13 mouse cellular contexts compared by ENCODE assay signal in genomic region chr4:86189853-86190252, GRCm38 (mm10).
DNase-seq lines count a peak whose midpoint lies in the region; ATAC-seq and TF ChIP-seq lines count a peak whose summit lies in the region.
"Had no signal": no experiment of that assay in that cellular context is flagged by ENCODE, and none has a peak within 500 bp of the region (broad histone marks: within the 10 kb centered on the region; RNA-seq: fewer than 3 reads in every experiment).

No protein-coding gene starts in this region.

- 0 out of 2 replicates have a peak overlapping the region, but pooled peaks have one; percentile 3 for H3K27ac ChIP-seq in heart, embryonic 15.5 days
- H3K27ac ChIP-seq in midbrain, embryonic 13.5 days = no peak overlapping the region
- no peak overlapping the region for H3K27ac ChIP-seq in midbrain, embryonic 10.5 days (replicated peaks)
- no peak overlapping the region for H3K27ac ChIP-seq in forebrain, embryonic 16.5 days (ENCODE audit: low read length)
- H3K27ac ChIP-seq in stomach, postnatal 0 days (replicated peaks) = no peak overlapping the region
- H3K27ac ChIP-seq: liver, embryonic 13.5 days had no signal

- H3K9me3 ChIP-seq in heart, embryonic 15.5 days (replicated peaks) = no peaks in the 10 kb centered on the region
- H3K9me3 ChIP-seq in midbrain, embryonic 13.5 days = no peaks in the 10 kb centered on the region
- no peaks in the 10 kb centered on the region for H3K9me3 ChIP-seq in midbrain, embryonic 10.5 days (replicated peaks)
- H3K9me3 ChIP-seq in forebrain, embryonic 16.5 days (ENCODE audit: control insufficient read depth, low read length) = no peaks in the 10 kb centered on the region
- H3K9me3 ChIP-seq in stomach, postnatal 0 days (ENCODE audit: control insufficient read depth, low read length) = no peaks in the 10 kb centered on the region
- H3K9me3 ChIP-seq: liver, embryonic 13.5 days; megakaryocyte, embryonic 14.5 days had no signal

- no peak for TF ChIP-seq CTCF in stomach, postnatal 0 days (IDR thresholded peaks at IDR 0.05; ENCODE audit: low read depth)

- DNase-seq in heart, adult 9 months (ENCODE audit: low spot score in 2 of 2) = no peak
- DNase-seq in midbrain, embryonic 10.5 days (ENCODE audit: low spot score) = no peak
- DNase-seq in stomach, postnatal 0 days (ENCODE audit: low spot score) = no peak
- DNase-seq in kidney, postnatal 14 days = no peak
- no peak for DNase-seq in lung, postnatal 25 days (ENCODE audit: low spot score)
- DNase-seq: gastrocnemius, postnatal 10 days; liver, embryonic 13.5 days had no signal

- TF ChIP-seq EP300 in stomach, postnatal 0 days (optimal IDR thresholded peaks at IDR 0.05) = no peak

- H3K4me1 ChIP-seq in heart, embryonic 15.5 days (replicated peaks) = 0 out of 2 replicates have a peak, but pooled peaks cover 3% of the 10 kb centered on the region
- H3K4me1 ChIP-seq in midbrain, embryonic 13.5 days (replicated peaks) = peaks cover 3% of the 10 kb centered on the region
- peaks cover 13% of the 10 kb centered on the region for H3K4me1 ChIP-seq in midbrain, embryonic 10.5 days
- H3K4me1 ChIP-seq in forebrain, embryonic 16.5 days (replicated peaks; ENCODE audit: control insufficient read depth, insufficient read depth, low read length) = no peaks in the 10 kb centered on the region
- H3K4me1 ChIP-seq in stomach, postnatal 0 days (replicated peaks; ENCODE audit: control insufficient read depth, insufficient read depth) = no peaks in the 10 kb centered on the region
- H3K4me1 ChIP-seq: liver, embryonic 13.5 days; megakaryocyte, embryonic 14.5 days had no signal

- no peak overlapping the region for H3K9ac ChIP-seq in heart, embryonic 15.5 days
- H3K9ac ChIP-seq in midbrain, embryonic 13.5 days (replicated peaks) = no peak overlapping the region
- no peak overlapping the region for H3K9ac ChIP-seq in forebrain, embryonic 16.5 days (replicated peaks; ENCODE audit: low read depth, low read length)
- H3K9ac ChIP-seq in stomach, postnatal 0 days (ENCODE audit: low read length) = no peak overlapping the region
- H3K9ac ChIP-seq: liver, embryonic 13.5 days had no signal

- ATAC-seq in heart, embryonic 15.5 days (replicated peaks; ENCODE audit: insufficient number of reproducible peaks, insufficient read depth, low FRiP score, low read depth) = no peak
- ATAC-seq in midbrain, embryonic 13.5 days = peak; percentile 72
- ATAC-seq in forebrain, embryonic 16.5 days = peak; percentile 92
- peak; percentile 32; the same call in 1 of the 2 replicates for ATAC-seq in stomach, postnatal 0 days (ENCODE audit: low FRiP score, low TSS enrichment)

- no peak overlapping the region for H3K4me3 ChIP-seq in heart, embryonic 15.5 days
- no peak overlapping the region for H3K4me3 ChIP-seq in midbrain, embryonic 13.5 days (replicated peaks)
- no peak overlapping the region for H3K4me3 ChIP-seq in midbrain, embryonic 10.5 days
- H3K4me3 ChIP-seq in forebrain, embryonic 16.5 days (replicated peaks; ENCODE audit: low read length) = no peak overlapping the region
- no peak overlapping the region for H3K4me3 ChIP-seq in stomach, postnatal 0 days (ENCODE audit: low read depth, low read length)
- H3K4me3 ChIP-seq: layer of hippocampus, adult 2 months; liver, embryonic 13.5 days; megakaryocyte, embryonic 14.5 days had no signal

- WGBS in heart, embryonic 15.5 days = 61% methylated on average over 2 of the region's 2 CpGs
- WGBS in midbrain, embryonic 13.5 days = 44% methylated on average over 2 of the region's 2 CpGs
- WGBS in midbrain, embryonic 10.5 days = 73% methylated on average over 2 of the region's 2 CpGs
- WGBS in forebrain, embryonic 16.5 days = 32% methylated on average over 2 of the region's 2 CpGs
- 20% methylated on average over 2 of the region's 2 CpGs for WGBS in stomach, postnatal 0 days

- no peaks in the 10 kb centered on the region for H3K27me3 ChIP-seq in heart, embryonic 15.5 days
- no peaks in the 10 kb centered on the region for H3K27me3 ChIP-seq in midbrain, embryonic 13.5 days
- H3K27me3 ChIP-seq in midbrain, embryonic 10.5 days (ENCODE audit: low read depth, poor library complexity, severe bottlenecking) = no peaks in the 10 kb centered on the region
- H3K27me3 ChIP-seq in forebrain, embryonic 16.5 days (replicated peaks; ENCODE audit: control insufficient read depth, insufficient read depth, low read length) = no peaks in the 10 kb centered on the region
- H3K27me3 ChIP-seq in stomach, postnatal 0 days (ENCODE audit: control insufficient read depth, insufficient read depth, low read length) = no peaks in the 10 kb centered on the region
- H3K27me3 ChIP-seq: CH12.LX; liver, embryonic 13.5 days; megakaryocyte, embryonic 14.5 days had no signal

- no peaks in the 10 kb centered on the region for H3K36me3 ChIP-seq in heart, embryonic 15.5 days
- no peaks in the 10 kb centered on the region for H3K36me3 ChIP-seq in midbrain, embryonic 13.5 days
- H3K36me3 ChIP-seq in midbrain, embryonic 10.5 days = no peaks in the 10 kb centered on the region
- no peaks in the 10 kb centered on the region for H3K36me3 ChIP-seq in forebrain, embryonic 16.5 days (ENCODE audit: control insufficient read depth, insufficient read depth)
- no peaks in the 10 kb centered on the region for H3K36me3 ChIP-seq in stomach, postnatal 0 days (ENCODE audit: control insufficient read depth, insufficient read depth, low read length)
- H3K36me3 ChIP-seq: liver, embryonic 13.5 days had no signal

- no peak overlapping the region for H3K4me2 ChIP-seq in heart, embryonic 15.5 days
- H3K4me2 ChIP-seq in midbrain, embryonic 13.5 days (replicated peaks) = no peak overlapping the region
- H3K4me2 ChIP-seq in forebrain, embryonic 16.5 days (ENCODE audit: low read length) = no peak overlapping the region
- no peak overlapping the region for H3K4me2 ChIP-seq in stomach, postnatal 0 days (replicated peaks; ENCODE audit: low read depth)
- H3K4me2 ChIP-seq: liver, embryonic 13.5 days had no signal
